Mouse (Mus musculus) forebrain, embryonic 16.5 days (tissue): ENCODE data around the gene Dcaf5. TPM values are rescaled to one million over a fixed set of nuclear protein-coding genes. Genes with fewer than 3 reads are reported as not detected.

Experiments
- ATAC-seq: fragments of 200-750 bp; cut with Nextera tagmentation; 2 replicates; pipeline ENCODE4 v1.8.0; 2017; ENCODE audit warnings: mild to moderate bottlenecking, moderate library complexity
- H3K27ac ChIP-seq: fragments of 300-500 bp; sonication (generic); 2 replicates; pipeline ENCODE4 v1.5.1; 2014; ENCODE audit warnings: low read length, control low read depth
- H3K27me3 ChIP-seq: fragments of 300-500 bp; sonication (generic); replicated peaks from 2 replicates; pipeline ENCODE4 v1.6.1; 2014; ENCODE audit warnings: low read length; ENCODE audit not compliant: control insufficient read depth, insufficient read depth
- H3K36me3 ChIP-seq: fragments of 300-500 bp; sonication (generic); 2 replicates; pipeline ENCODE4 v1.6.1; 2014; ENCODE audit not compliant: control insufficient read depth, insufficient read depth
- H3K4me1 ChIP-seq: fragments of 300-500 bp; sonication (generic); replicated peaks from 2 replicates; pipeline ENCODE4 v1.6.1; 2014; ENCODE audit warnings: low read length; ENCODE audit not compliant: control insufficient read depth, insufficient read depth
- H3K4me2 ChIP-seq: fragments of 300-500 bp; sonication (generic); 2 replicates; pipeline ENCODE4 v1.6.1; 2014; ENCODE audit warnings: mild to moderate bottlenecking, low read length, control low read depth
- H3K4me3 ChIP-seq: fragments of 300-500 bp; sonication (generic); replicated peaks from 2 replicates; pipeline ENCODE4 v1.5.1; 2014; ENCODE audit warnings: mild to moderate bottlenecking, low read length, control low read depth
- H3K9ac ChIP-seq: fragments of 300-500 bp; sonication (generic); replicated peaks from 2 replicates; pipeline ENCODE4 v1.6.1; 2014; ENCODE audit warnings: low read depth, low read length, control low read depth
- H3K9me3 ChIP-seq: fragments of 300-500 bp; sonication (generic); 2 replicates; pipeline ENCODE4 v1.6.1; 2016; ENCODE audit warnings: low read length; ENCODE audit not compliant: control insufficient read depth
- WGBS: fragments of 180-500 bp; shearing (Covaris S2); extraction: QIAGEN DNeasy Blood & Tissue Kit; methylation state at CpG from one replicate; pipeline ENCODE4 v1.1.7; 2014; 5-methylcytosine and 5-hydroxymethylcytosine counted together
- microRNA-seq: library from miRNA; unstranded; fragments of <30 nt; microRNA quantifications from one replicate; pipeline ENCODE4, GENCODE M21; 2017
- polyA plus RNA-seq: library from polyadenylated mRNA; unstranded; fragments of >200 nt; fragmentation: Nextera tagmentation; extraction: Ambion mirVana; gene quantifications from 2 replicates; pipeline ENCODE4 v1.2.1, GENCODE M21; 2015

Gene Dcaf5
- polyA plus RNA-seq, 1 experiment from 2014 or later, result 25.0 TPM

DNA sequence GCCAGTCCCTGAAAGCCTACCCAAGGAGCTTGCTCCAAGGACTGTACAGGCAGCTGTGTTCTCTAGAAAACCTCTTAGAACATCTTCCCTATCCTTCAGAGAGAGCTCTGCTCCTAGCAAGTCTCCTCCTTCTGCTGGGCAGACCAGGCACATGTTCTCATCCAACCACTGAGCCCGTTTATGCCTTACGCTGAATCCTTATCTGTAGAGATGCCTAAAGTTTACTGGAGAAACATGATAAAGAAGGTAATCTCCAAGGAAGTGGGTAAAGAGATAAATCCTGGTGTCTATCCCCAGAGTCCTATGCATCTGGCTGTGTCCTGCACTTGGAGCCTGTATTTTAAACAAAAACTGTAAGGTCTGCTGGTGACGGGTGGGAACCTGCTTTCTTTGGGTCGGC, 145.9 kb downstream of the Dcaf5 start:
- no peaks in the 10 kb centered on the region for H3K36me3 ChIP-seq
- no peaks in the 10 kb centered on the region for H3K9me3 ChIP-seq
- H3K4me2 ChIP-seq, result no peak overlapping the region
- ATAC-seq, result no peak
- no peak overlapping the region for H3K27ac ChIP-seq
- peaks cover 5% of the 10 kb centered on the region; the same call in 1 of the 2 replicates for H3K4me1 ChIP-seq
- no peak overlapping the region for H3K9ac ChIP-seq
- H3K27me3 ChIP-seq, result no peaks in the 10 kb centered on the region
- H3K4me3 ChIP-seq, result no peak overlapping the region
- WGBS, result 90% methylated on average over 4 of the region's 4 CpGs

DNA sequence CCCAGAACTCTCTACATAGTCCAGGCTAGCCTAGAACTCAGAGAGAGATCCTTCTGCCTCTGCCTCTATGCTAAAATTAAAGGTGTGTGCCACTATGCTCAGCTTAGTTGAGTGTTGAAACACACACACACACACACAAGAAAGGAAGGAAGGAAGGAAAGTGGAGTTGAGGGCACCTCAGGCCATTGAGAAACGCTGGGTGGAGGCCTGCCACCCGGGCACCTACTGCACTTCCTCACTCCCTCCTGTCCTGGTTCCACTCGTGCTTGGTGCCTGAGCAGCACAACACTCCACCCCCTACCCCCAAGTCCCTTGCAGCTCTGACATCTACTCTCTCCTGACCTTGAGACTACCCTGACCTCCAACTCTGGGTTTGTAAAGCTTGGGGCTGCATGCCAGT, 146.7 kb downstream of the Dcaf5 start:
- ATAC-seq, result no peak
- H3K4me1 ChIP-seq, result peaks cover 5% of the 10 kb centered on the region; the same call in 1 of the 2 replicates
- H3K4me2 ChIP-seq, result no peak overlapping the region
- no peak overlapping the region for H3K27ac ChIP-seq
- H3K4me3 ChIP-seq, result no peak overlapping the region
- no peaks in the 10 kb centered on the region for H3K9me3 ChIP-seq
- no peak overlapping the region for H3K9ac ChIP-seq
- WGBS, result 73% methylated on average over 3 of the region's 3 CpGs
- no peaks in the 10 kb centered on the region for H3K36me3 ChIP-seq
- no peaks in the 10 kb centered on the region for H3K27me3 ChIP-seq

DNA sequence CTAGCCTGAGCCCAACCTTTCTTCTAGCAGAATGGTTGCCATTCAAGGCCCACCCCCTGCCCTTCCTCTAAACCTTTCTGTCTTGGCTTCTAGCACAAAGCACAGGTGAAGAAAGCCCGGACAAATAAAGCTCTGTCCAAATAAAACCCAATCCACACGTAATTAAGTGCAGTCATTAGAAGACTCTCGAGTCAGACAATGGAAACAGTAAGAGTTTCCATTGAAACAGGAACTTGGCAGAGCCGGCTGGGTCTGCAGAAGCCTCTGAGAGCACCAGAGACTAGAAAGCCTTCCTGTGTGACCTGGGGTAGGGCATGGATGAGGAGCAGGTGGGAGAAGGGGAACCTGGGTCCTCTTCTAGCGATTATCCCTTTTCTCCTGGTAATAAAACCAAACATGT, 150.5 kb downstream of the Dcaf5 start:
- Histone ChIP-seq H3K4me1 (no peaks in the 10 kb centered on the region), H3K4me2 (no peak overlapping the region), H3K27ac (no peak overlapping the region), H3K27me3 (no peaks in the 10 kb centered on the region), H3K9ac (no peak overlapping the region), H3K4me3 (no peak overlapping the region), H3K9me3 (no peaks in the 10 kb centered on the region), H3K36me3 (no peaks in the 10 kb centered on the region)
- no peak for ATAC-seq
- WGBS, result 49% methylated on average over 5 of the region's 5 CpGs

Small RNAs within 50 kb of the gene (microRNA-seq; reads per million reads assigned to microRNA genes)
- 62.1 reads per million, percentile 48 among the genes with 10 or more reads in this experiment for gene Mir1843a

Other genes starting within 250 kb of the Dcaf5 start
- gene Actn1, start 176.2 kb downstream of the Dcaf5 start, polyA plus RNA-seq, result 8.9 and 11.0 TPM in 2 replicates
- gene Exd2, start 26.5 kb upstream of the Dcaf5 start, polyA plus RNA-seq, result 59.3 and 71.0 TPM in 2 replicates
- gene Galnt16, start 81.7 kb upstream of the Dcaf5 start, polyA plus RNA-seq, result 22.4 and 28.5 TPM in 2 replicates
- 29.1 and 30.6 TPM in 2 replicates for gene Slc39a9, start 207.3 kb upstream of the Dcaf5 start, polyA plus RNA-seq
- gene Erh, start 207.7 kb upstream of the Dcaf5 start, polyA plus RNA-seq, result 293 and 335 TPM in 2 replicates